Mouse (Mus musculus): ENCODE measurements around the gene Myog. TPM values are rescaled to one million over a fixed set of nuclear protein-coding genes. Genes with fewer than 3 reads are reported as not detected.

Gene Myog
- polyA plus RNA-seq, 1 experiment from 2014 or later: 1.3 TPM

Other genes starting within 250 kb of the Myog start
- gene Btg2, start 210.9 kb upstream of the Myog start, polyA plus RNA-seq (2015; fragmentation: Nextera tagmentation; extraction: Ambion mirVana): 72.2 and 72.4 TPM in 2 replicates
- gene Chit1, start 178.7 kb upstream of the Myog start, polyA plus RNA-seq (2015; fragmentation: Nextera tagmentation; extraction: Ambion mirVana): 0.70 and 1.1 TPM in 2 replicates
- 2.6 and 2.9 TPM in 2 replicates for gene Chil1, start 107.8 kb upstream of the Myog start, polyA plus RNA-seq (2015; fragmentation: Nextera tagmentation; extraction: Ambion mirVana)
- 0.30 and 1.3 TPM in 2 replicates for gene Mybph, start 96.5 kb upstream of the Myog start, polyA plus RNA-seq (2015; fragmentation: Nextera tagmentation; extraction: Ambion mirVana)
- gene Adora1, start 54.6 kb upstream of the Myog start, polyA plus RNA-seq (2015; fragmentation: Nextera tagmentation; extraction: Ambion mirVana): 11.8 and 13.8 TPM in 2 replicates
- 5.8 and 6.1 TPM in 2 replicates for gene Ppfia4, start 42.9 kb downstream of the Myog start, polyA plus RNA-seq (2015; fragmentation: Nextera tagmentation; extraction: Ambion mirVana)
- 85.8 and 90.6 TPM in 2 replicates for gene Tmem183a, start 72.0 kb downstream of the Myog start, polyA plus RNA-seq (2015; fragmentation: Nextera tagmentation; extraction: Ambion mirVana)
- gene 4933406M09Rik, start 96.0 kb downstream of the Myog start, polyA plus RNA-seq (2015; fragmentation: Nextera tagmentation; extraction: Ambion mirVana): not detected in 2 replicates
- gene Cyb5r1, start 115.6 kb downstream of the Myog start, polyA plus RNA-seq (2015; fragmentation: Nextera tagmentation; extraction: Ambion mirVana): 38.5 and 40.1 TPM in 2 replicates
- 82.5 and 93.6 TPM in 2 replicates for gene Adipor1, start 125.4 kb downstream of the Myog start, polyA plus RNA-seq (2015; fragmentation: Nextera tagmentation; extraction: Ambion mirVana)
- 24.0 and 24.2 TPM in 2 replicates for gene Klhl12, start 165.5 kb downstream of the Myog start, polyA plus RNA-seq (2015; fragmentation: Nextera tagmentation; extraction: Ambion mirVana)
- gene Rabif, start 204.7 kb downstream of the Myog start, polyA plus RNA-seq (2015; fragmentation: Nextera tagmentation; extraction: Ambion mirVana): 37.2 and 42.7 TPM in 2 replicates